Mouse (Mus musculus) midbrain, embryonic 13.5 days (tissue): ENCODE results near the gene Gm21970. TPM values are rescaled to one million over a fixed set of nuclear protein-coding genes. Genes with fewer than 3 reads are reported as not detected.

Experiments used
- ATAC-seq: fragments of 200-750 bp; cut with Nextera tagmentation; 2 replicates; pipeline ENCODE4 v1.8.0; 2017; ENCODE audit warnings: mild to moderate bottlenecking, moderate TSS enrichment, moderate library complexity
- H3K27ac ChIP-seq: fragments of 300-500 bp; sonication (generic); 2 replicates; pipeline ENCODE4 v1.5.1; 2015; ENCODE audit warnings: inconsistent platforms, mild to moderate bottlenecking, moderate library complexity
- H3K27me3 ChIP-seq: fragments of 300-500 bp; sonication (generic); 2 replicates; pipeline ENCODE4 v1.6.1; 2015; ENCODE audit warnings: mild to moderate bottlenecking, inconsistent platforms
- H3K36me3 ChIP-seq: fragments of 300-500 bp; sonication (generic); 2 replicates; pipeline ENCODE4 v1.6.1; 2015; ENCODE audit warnings: mild to moderate bottlenecking, inconsistent platforms
- H3K4me1 ChIP-seq: fragments of 300-500 bp; sonication (generic); replicated peaks from 2 replicates; pipeline ENCODE4 v1.6.1; 2015; ENCODE audit warnings: inconsistent platforms
- H3K4me2 ChIP-seq: fragments of 300-500 bp; sonication (generic); replicated peaks from 2 replicates; pipeline ENCODE4 v1.6.1; 2015; ENCODE audit warnings: moderate library complexity, mild to moderate bottlenecking, inconsistent platforms
- H3K4me3 ChIP-seq: fragments of 300-500 bp; sonication (generic); replicated peaks from 2 replicates; pipeline ENCODE4 v1.5.1; 2015; ENCODE audit warnings: mild to moderate bottlenecking, inconsistent platforms
- H3K9ac ChIP-seq: fragments of 300-500 bp; sonication (generic); replicated peaks from 2 replicates; pipeline ENCODE4 v1.6.1; 2015; ENCODE audit warnings: mild to moderate bottlenecking, inconsistent platforms
- H3K9me3 ChIP-seq: fragments of 300-500 bp; sonication (generic); 2 replicates; pipeline ENCODE4 v1.6.1; 2016; ENCODE audit warnings: mild to moderate bottlenecking, inconsistent platforms
- WGBS: fragments of 180-500 bp; shearing (Covaris S2); methylation state at CpG from one replicate; pipeline ENCODE4 v1.1.7; 2015; 5-methylcytosine and 5-hydroxymethylcytosine counted together
- polyA plus RNA-seq: library from polyadenylated mRNA; unstranded; fragments of >200 nt; fragmentation: Nextera tagmentation; extraction: Ambion mirVana; gene quantifications from 2 replicates; pipeline ENCODE4 v1.2.1, GENCODE M21; 2015

The Gm21970 gene
- polyA plus RNA-seq, 1 experiment from 2014 or later, result not detected

DNA sequence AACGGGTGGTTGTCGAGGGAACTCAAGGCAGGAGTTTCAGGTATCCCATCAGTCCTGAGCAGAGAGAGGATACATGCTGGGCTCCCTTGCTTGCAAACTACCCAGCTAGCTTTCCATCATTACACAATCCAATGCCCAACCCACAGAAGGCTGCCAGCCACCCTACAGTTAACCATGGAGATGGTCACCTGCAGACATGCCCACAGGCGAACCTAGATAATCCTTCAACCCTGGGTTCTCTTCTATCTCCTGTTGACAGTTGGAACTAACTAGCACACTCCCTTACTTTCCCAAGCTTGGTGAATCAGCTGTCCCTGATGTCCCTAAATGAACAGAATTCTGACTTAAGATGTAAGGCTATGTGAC is 4.4 kb upstream of the Gm21970 start:
- H3K27ac ChIP-seq, result no peak overlapping the region
- 88% methylated on average over 3 of the region's 3 CpGs for WGBS
- no peaks in the 10 kb centered on the region for H3K27me3 ChIP-seq
- no peaks in the 10 kb centered on the region for H3K9me3 ChIP-seq
- no peak overlapping the region for H3K4me3 ChIP-seq
- H3K4me1 ChIP-seq, result no peaks in the 10 kb centered on the region
- H3K36me3 ChIP-seq, result peaks cover 32% of the 10 kb centered on the region
- no peak overlapping the region for H3K4me2 ChIP-seq
- no peak for ATAC-seq
- H3K9ac ChIP-seq, result no peak overlapping the region

DNA sequence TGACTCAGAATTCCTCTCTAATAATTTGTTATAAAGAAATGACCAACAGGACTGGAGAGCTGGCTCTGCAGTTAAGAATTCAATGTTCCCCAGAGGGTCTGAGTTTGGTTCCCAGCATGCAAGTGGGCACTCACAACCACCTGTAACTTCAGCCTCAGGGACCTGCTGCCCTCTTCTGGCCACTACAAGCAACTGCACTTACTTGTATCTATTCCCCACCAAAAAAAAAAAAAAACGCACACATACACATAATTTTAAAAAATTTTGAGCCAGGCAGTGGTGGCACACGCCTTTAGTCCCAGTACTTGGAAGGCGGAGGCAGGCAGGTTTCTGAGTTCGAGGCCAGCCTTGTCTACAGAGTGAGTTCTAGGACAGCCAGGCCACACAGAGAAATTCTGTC is 1.4 kb upstream of the Gm21970 start:
- 86% methylated on average over 4 of the region's 4 CpGs for WGBS
- Histone ChIP-seq H3K9me3 (no peaks in the 10 kb centered on the region), H3K36me3 (peaks cover 57% of the 10 kb centered on the region), H3K27ac (no peak overlapping the region), H3K4me2 (no peak overlapping the region), H3K4me3 (no peak overlapping the region), H3K27me3 (no peaks in the 10 kb centered on the region), H3K9ac (no peak overlapping the region), H3K4me1 (no peaks in the 10 kb centered on the region)
- no peak for ATAC-seq

- no peak overlapping the region for H3K4me2 ChIP-seq
- H3K27ac ChIP-seq, result no peak overlapping the region
- ATAC-seq, result no peak
- 81% methylated on average over 4 of the region's 4 CpGs for WGBS
- no peak overlapping the region for H3K4me3 ChIP-seq
- H3K36me3 ChIP-seq, result peaks cover 48% of the 10 kb centered on the region
- H3K4me1 ChIP-seq, result no peaks in the 10 kb centered on the region
- H3K9ac ChIP-seq, result no peak overlapping the region
- H3K9me3 ChIP-seq, result no peaks in the 10 kb centered on the region
- no peaks in the 10 kb centered on the region for H3K27me3 ChIP-seq
Observed at GRCm38 (mm10) chr16:91394826-91395410, 3.4 kb downstream of the Gm21970 start.

- no peaks in the 10 kb centered on the region for H3K27me3 ChIP-seq
- no peaks in the 10 kb centered on the region for H3K4me1 ChIP-seq
- no peaks in the 10 kb centered on the region for H3K9me3 ChIP-seq
- ATAC-seq, result no peak
- no peak overlapping the region for H3K9ac ChIP-seq
- H3K36me3 ChIP-seq, result peaks cover 48% of the 10 kb centered on the region
- H3K4me3 ChIP-seq, result no peak overlapping the region
- no peak overlapping the region for H3K27ac ChIP-seq
- no peak overlapping the region for H3K4me2 ChIP-seq
- 44% methylated on average over 8 of the region's 8 CpGs for WGBS
Observed at GRCm38 (mm10) chr16:91395633-91396392, 4.3 kb downstream of the Gm21970 start.

- no peak for ATAC-seq
- 67% methylated on average over 10 of the region's 10 CpGs for WGBS
- Histone ChIP-seq H3K27me3 (no peaks in the 10 kb centered on the region), H3K4me1 (no peaks in the 10 kb centered on the region), H3K9ac (no peak overlapping the region), H3K9me3 (no peaks in the 10 kb centered on the region), H3K36me3 (peaks cover 44% of the 10 kb centered on the region), H3K4me2 (no peak overlapping the region), H3K27ac (no peak overlapping the region), H3K4me3 (no peak overlapping the region)
Observed at GRCm38 (mm10) chr16:91396844-91397537, 5.5 kb downstream of the Gm21970 start.

- H3K9ac ChIP-seq, result no peak overlapping the region
- H3K36me3 ChIP-seq, result peaks cover 34% of the 10 kb centered on the region
- H3K4me2 ChIP-seq, result no peak overlapping the region
- no peak overlapping the region for H3K4me3 ChIP-seq
- 92% methylated on average over 12 of the region's 12 CpGs for WGBS
- H3K9me3 ChIP-seq, result no peaks in the 10 kb centered on the region
- H3K27ac ChIP-seq, result no peak overlapping the region
- no peak for ATAC-seq
- H3K4me1 ChIP-seq, result no peaks in the 10 kb centered on the region
- no peaks in the 10 kb centered on the region for H3K27me3 ChIP-seq
Observed at GRCm38 (mm10) chr16:91398030-91398429, 6.5 kb downstream of the Gm21970 start.

- Histone ChIP-seq H3K4me1 (no peaks in the 10 kb centered on the region), H3K27ac (no peak overlapping the region), H3K9ac (no peak overlapping the region), H3K27me3 (no peaks in the 10 kb centered on the region), H3K4me2 (no peak overlapping the region), H3K9me3 (no peaks in the 10 kb centered on the region), H3K4me3 (no peak overlapping the region), H3K36me3 (peaks cover 31% of the 10 kb centered on the region)
- 91% methylated on average over 7 of the region's 7 CpGs for WGBS
- ATAC-seq, result no peak
Observed at GRCm38 (mm10) chr16:91398944-91399343, 7.4 kb downstream of the Gm21970 start.

GRCm38 (mm10) chr16:91401569-91402165 is 10.1 kb downstream of the Gm21970 start:
- WGBS, result 88% methylated on average over 6 of the region's 6 CpGs

DNA sequence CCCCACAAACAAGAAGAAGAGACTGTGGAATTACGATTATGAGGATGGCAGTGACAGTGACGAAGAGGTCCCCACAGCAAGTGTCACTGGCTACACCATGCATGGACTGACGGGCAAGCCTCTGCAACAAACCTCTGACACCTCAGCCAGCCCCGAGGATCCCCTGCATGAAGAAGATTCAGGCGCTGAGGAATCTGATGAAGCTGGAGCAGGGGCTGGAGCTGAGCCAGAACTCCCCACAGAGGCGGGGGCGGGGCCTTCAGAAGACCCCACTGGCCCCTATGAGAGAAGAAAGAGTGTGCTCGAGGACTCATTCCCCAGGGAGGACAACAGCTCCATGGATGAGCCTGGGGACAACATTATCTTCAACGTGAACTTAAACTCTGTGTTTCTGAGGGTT is 12.3 kb downstream of the Gm21970 start:
- Histone ChIP-seq H3K4me3 (no peak overlapping the region), H3K9ac (no peak overlapping the region), H3K27me3 (0 out of 2 replicates have a peak, but pooled peaks cover 4% of the 10 kb centered on the region), H3K4me2 (no peak overlapping the region), H3K36me3 (peaks cover 11% of the 10 kb centered on the region), H3K27ac (no peak overlapping the region), H3K9me3 (no peaks in the 10 kb centered on the region), H3K4me1 (peaks cover 13% of the 10 kb centered on the region)
- ATAC-seq, result no peak
- WGBS, result 83% methylated on average over 9 of the region's 9 CpGs

More at GRCm38 (mm10) chr16:91401569-91402165, 10.1 kb downstream of the Gm21970 start:
- Histone ChIP-seq H3K9me3 (no peaks in the 10 kb centered on the region), H3K27ac (no peak overlapping the region), H3K27me3 (0 out of 2 replicates have a peak, but pooled peaks cover 4% of the 10 kb centered on the region), H3K4me3 (no peak overlapping the region), H3K9ac (no peak overlapping the region), H3K4me1 (peaks cover 9% of the 10 kb centered on the region), H3K4me2 (no peak overlapping the region), H3K36me3 (peaks cover 15% of the 10 kb centered on the region)
- no peak for ATAC-seq

- peaks cover 11% of the 10 kb centered on the region for H3K36me3 ChIP-seq
- H3K27ac ChIP-seq, result no peak overlapping the region
- 0 out of 2 replicates have a peak, but pooled peaks cover 4% of the 10 kb centered on the region for H3K27me3 ChIP-seq
- no peaks in the 10 kb centered on the region for H3K9me3 ChIP-seq
- H3K4me1 ChIP-seq, result peaks cover 13% of the 10 kb centered on the region
- no peak overlapping the region for H3K4me2 ChIP-seq
- H3K9ac ChIP-seq, result no peak overlapping the region
- WGBS, result 95% methylated on average over 8 of the region's 8 CpGs
- no peak overlapping the region for H3K4me3 ChIP-seq
- ATAC-seq, result no peak
Observed at GRCm38 (mm10) chr16:91404187-91404586, 12.7 kb downstream of the Gm21970 start.

GRCm38 (mm10) chr16:91404828-91405577 is 13.5 kb downstream of the Gm21970 start:
- Histone ChIP-seq H3K27me3 (0 out of 2 replicates have a peak, but pooled peaks cover 4% of the 10 kb centered on the region), H3K27ac (no peak overlapping the region), H3K36me3 (peaks cover 11% of the 10 kb centered on the region), H3K4me3 (no peak overlapping the region), H3K9ac (no peak overlapping the region), H3K4me1 (peaks cover 13% of the 10 kb centered on the region), H3K4me2 (no peak overlapping the region), H3K9me3 (no peaks in the 10 kb centered on the region)
- ATAC-seq, result no peak
- WGBS, result 71% methylated on average over 10 of the region's 10 CpGs
